Mouse (Mus musculus) heart, adult 2 months (tissue): ENCODE results near the gene Rpl23. TPM values are rescaled to one million over a fixed set of nuclear protein-coding genes. Genes with fewer than 3 reads are reported as not detected.
"Not testable (repeated sequence)": the region's sequence is repeated elsewhere in the genome, so short reads cannot be mapped to it uniquely, and the experiment has no call there.

Experiments used
- DNase-seq, 2 experiments: peaks; one replicate each; pipeline ENCODE4 v3.0.0; 2021
- H3K27ac ChIP-seq: fragments of 200-600 bp; 2 replicates; pipeline ENCODE4 v1.8.1; 2022
- H3K27me3 ChIP-seq: fragments of 200-500 bp; 2 replicates; pipeline ENCODE4 v1.6.1; 2012; ENCODE audit warnings: mild to moderate bottlenecking, low read length, inconsistent platforms, mixed read lengths; ENCODE audit not compliant: control insufficient read depth, insufficient read depth
- H3K36me3 ChIP-seq: fragments of 200-500 bp; 2 replicates; pipeline ENCODE4 v1.6.1; 2012; ENCODE audit warnings: low read length, inconsistent platforms; ENCODE audit not compliant: control insufficient read depth, insufficient read depth
- H3K4me1 ChIP-seq: fragments of 200-500 bp; 2 replicates; pipeline ENCODE4 v1.6.1; 2011; ENCODE audit warnings: low read length; ENCODE audit not compliant: control insufficient read depth, insufficient read depth
- H3K4me3 ChIP-seq: fragments of 200-600 bp; 2 replicates; pipeline ENCODE4 v1.8.1; 2022
- H3K79me2 ChIP-seq: fragments of 200-500 bp; replicated peaks from 2 replicates; pipeline ENCODE4 v1.6.1; 2012; ENCODE audit warnings: mild to moderate bottlenecking, inconsistent platforms, low read length, moderate library complexity, mixed read lengths; ENCODE audit not compliant: control insufficient read depth, insufficient read depth
- H3K9ac ChIP-seq: fragments of 200-500 bp; 2 replicates; pipeline ENCODE4 v1.6.1; 2012; ENCODE audit warnings: low read depth, mild to moderate bottlenecking, control low read depth, inconsistent platforms, low read length, mixed read lengths
- CTCF ChIP-seq: fragments of 200-600 bp; IDR thresholded peaks from 2 replicates; pipeline ENCODE4 v1.8.1; 2022; ENCODE audit warnings: antibody characterized with exemption, mild to moderate bottlenecking, moderate library complexity
- EP300 ChIP-seq: fragments of 200-500 bp; IDR thresholded peaks from 2 replicates; pipeline ENCODE4 v1.6.1; 2011; ENCODE audit warnings: low read depth, low read length, control low read depth; ENCODE audit not compliant: insufficient read depth
- POLR2A ChIP-seq: fragments of 200-500 bp; IDR thresholded peaks from 2 replicates; pipeline ENCODE4 v1.6.1; 2011; ENCODE audit warnings: mild to moderate bottlenecking, low read depth, low read length, control low read depth; ENCODE audit not compliant: insufficient read depth
- WGBS: fragments of 180-500 bp; shearing (Covaris S2); methylation state at CpG from one replicate; pipeline ENCODE4 v1.1.7; 2018; 5-methylcytosine and 5-hydroxymethylcytosine counted together
- intact Hi-C: fragments of 180-260 bp; cut with DNase I; formaldehyde crosslinking; loops from one replicate; pipeline ENCODE4 v1.15.1; 2025
- microRNA-seq, 2 experiments: library from miRNA; unstranded; fragments of <30 nt; microRNA quantifications; one replicate each; pipeline ENCODE4 v1.2.0; 2021
- polyA plus RNA-seq: library from polyadenylated mRNA; depleted of rRNA; stranded (reverse); fragments of >200 nt; gene quantifications from 2 replicates; pipeline ENCODE4 v1.2.3, GENCODE M21; 2012; rRNA removed
- total RNA-seq, 2 experiments: library from RNA; stranded (reverse); gene quantifications; 2 replicates each; pipeline ENCODE4 v1.2.3; 2021

Rpl23 gene
- total and polyA plus RNA-seq, 3 experiments: 103 to 574 (median 509) TPM

DNA sequence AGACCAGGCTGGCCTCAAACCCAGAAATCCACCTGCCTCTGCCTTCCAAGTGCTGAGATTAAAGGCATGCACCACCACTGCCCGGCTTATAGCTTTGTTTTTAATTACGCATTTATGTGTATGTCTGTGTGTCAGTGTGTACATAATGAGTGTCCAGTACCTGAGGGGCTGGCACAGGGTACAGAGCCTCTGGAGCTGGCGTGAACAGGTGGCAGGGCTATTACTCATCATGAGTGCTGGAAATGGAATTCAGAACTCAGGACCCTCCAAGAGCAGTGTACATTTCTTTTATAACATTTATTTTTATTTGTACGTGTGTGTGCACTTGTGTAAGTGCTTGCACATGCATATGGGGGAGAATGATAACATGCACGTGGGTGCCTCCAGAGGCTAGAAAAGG is 45.6 kb downstream of the Rpl23 start:
- no peak for DNase-seq
- TF ChIP-seq CTCF: no peak
- no peak for TF ChIP-seq POLR2A
- TF ChIP-seq EP300: no peak
- no peak overlapping the region for H3K27ac ChIP-seq
- peaks cover 3% of the 10 kb centered on the region for H3K4me1 ChIP-seq
- no peak overlapping the region for H3K4me3 ChIP-seq
- intact Hi-C loops: no loop called here
- H3K79me2 ChIP-seq: no peaks in the 10 kb centered on the region
- no peaks in the 10 kb centered on the region for H3K27me3 ChIP-seq
- H3K9ac ChIP-seq: no peak overlapping the region
- H3K36me3 ChIP-seq: no peaks in the 10 kb centered on the region
- WGBS: 81% methylated on average over 5 of the region's 5 CpGs

DNA sequence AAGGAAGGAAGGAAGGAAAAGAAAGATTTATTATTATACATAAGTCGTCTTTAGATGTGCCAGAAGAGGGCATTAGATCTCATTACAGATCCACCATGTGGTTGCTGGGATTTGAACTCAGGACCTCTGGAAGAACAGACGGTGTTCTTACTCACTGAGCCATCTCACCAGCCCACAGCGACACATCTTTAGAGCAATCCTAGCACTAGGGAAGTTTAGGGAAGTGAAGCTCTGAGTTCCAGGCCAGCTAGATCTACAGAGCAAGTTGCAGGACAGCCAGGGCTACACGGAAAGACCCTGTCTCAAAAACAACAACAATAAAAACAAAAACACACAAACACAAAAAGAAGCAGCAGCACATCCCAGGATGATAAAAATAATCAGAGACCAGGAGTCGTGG is 47.4 kb downstream of the Rpl23 start:
- H3K36me3 ChIP-seq, H3K4me1 ChIP-seq, intact Hi-C loops, H3K27me3 ChIP-seq, H3K27ac ChIP-seq, H3K9ac ChIP-seq, DNase-seq, H3K79me2 ChIP-seq, H3K4me3 ChIP-seq: not testable (repeated sequence)
- WGBS: 79% methylated on average over 5 of the region's 5 CpGs

DNA sequence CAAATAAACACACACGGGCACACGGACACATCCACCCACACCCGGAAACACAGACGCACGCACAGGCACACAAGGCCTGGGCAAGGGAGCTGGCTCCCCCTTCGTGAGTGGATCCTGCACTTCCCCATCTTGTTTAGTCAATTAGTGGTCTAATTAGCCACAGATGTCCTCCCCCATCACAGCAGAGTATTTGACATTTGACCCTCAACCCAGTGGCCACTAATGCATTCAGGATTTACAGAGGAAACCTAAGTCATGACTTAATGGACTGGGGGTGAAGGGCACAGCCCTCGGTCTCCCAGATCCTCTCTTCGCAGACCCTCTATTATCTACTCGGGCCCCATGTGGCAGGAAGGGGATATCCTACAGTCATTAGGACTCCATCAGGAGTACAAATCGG is 48.5 kb downstream of the Rpl23 start:
- Histone ChIP-seq H3K79me2 (no peaks in the 10 kb centered on the region), H3K27ac (no peak overlapping the region), H3K27me3 (no peaks in the 10 kb centered on the region), H3K4me3 (no peak overlapping the region), H3K4me1 (no peaks in the 10 kb centered on the region; the same call in 1 of the 2 replicates), H3K9ac (no peak overlapping the region), H3K36me3 (no peaks in the 10 kb centered on the region)
- intact Hi-C loops: no loop called here
- 52% methylated on average over 10 of the region's 10 CpGs for WGBS
- TF ChIP-seq CTCF (no peak), POLR2A (no peak)
- no peak for DNase-seq

DNA sequence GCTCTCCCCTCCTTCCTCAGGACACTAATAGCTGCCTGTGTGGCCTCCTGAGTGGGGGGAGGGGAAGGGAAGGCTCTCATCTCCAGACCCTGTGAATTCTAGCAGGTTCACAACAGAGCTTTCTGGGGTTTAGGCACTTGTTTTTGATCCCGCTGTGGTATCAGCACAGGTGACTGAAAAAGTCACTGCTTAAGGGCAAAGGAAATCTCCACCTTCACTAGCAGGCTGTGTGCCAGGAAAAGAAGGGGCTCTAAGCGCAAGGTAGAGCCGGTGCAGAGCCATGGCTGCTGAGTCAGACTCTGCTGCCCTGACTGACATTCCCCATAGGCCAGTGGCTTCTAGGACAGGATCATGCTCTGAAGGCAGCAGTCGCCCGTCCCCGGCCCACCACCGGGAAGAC is 53.5 kb downstream of the Rpl23 start:
- TF ChIP-seq POLR2A (no peak), EP300 (no peak), CTCF (no peak)
- Histone ChIP-seq H3K9ac (no peak overlapping the region), H3K4me3 (no peak overlapping the region), H3K27me3 (no peaks in the 10 kb centered on the region), H3K79me2 (no peaks in the 10 kb centered on the region), H3K4me1 (no peaks in the 10 kb centered on the region), H3K36me3 (no peaks in the 10 kb centered on the region), H3K27ac (no peak overlapping the region)
- 79% methylated on average over 7 of the region's 7 CpGs for WGBS
- intact Hi-C loops: no loop called here
- no peak for DNase-seq

DNA sequence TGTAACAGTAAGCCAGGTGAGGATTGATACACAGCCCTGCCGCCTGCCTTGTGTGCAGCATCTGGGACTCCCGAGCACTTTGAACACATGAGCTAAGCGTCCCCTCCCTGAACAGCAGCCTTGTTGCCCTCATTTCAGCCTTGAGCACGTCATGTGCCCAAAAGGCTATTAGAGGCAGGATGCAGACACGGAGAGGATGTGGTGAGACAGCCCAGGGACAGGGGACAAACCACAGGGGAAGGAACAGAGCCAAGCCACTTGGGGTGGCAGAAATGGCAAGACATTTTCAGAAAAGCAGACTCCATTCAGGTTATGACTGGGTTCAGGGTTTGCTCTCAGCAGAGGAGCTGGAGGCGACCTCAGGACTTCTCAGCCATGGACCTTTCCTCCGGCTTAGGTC is 53.9 kb downstream of the Rpl23 start:
- no peaks in the 10 kb centered on the region for H3K27me3 ChIP-seq
- no peak for DNase-seq
- H3K79me2 ChIP-seq: no peaks in the 10 kb centered on the region
- no peak overlapping the region for H3K27ac ChIP-seq
- intact Hi-C loops: no loop called here
- no peaks in the 10 kb centered on the region for H3K36me3 ChIP-seq
- no peaks in the 10 kb centered on the region for H3K4me1 ChIP-seq
- TF ChIP-seq EP300: no peak
- no peak for TF ChIP-seq POLR2A
- TF ChIP-seq CTCF: no peak
- no peak overlapping the region for H3K4me3 ChIP-seq
- no peak overlapping the region for H3K9ac ChIP-seq
- 80% methylated on average over 7 of the region's 7 CpGs for WGBS

Small RNAs within 50 kb of the gene (microRNA-seq; reads per million reads assigned to microRNA genes)
- 0 to 0.39 reads per million in 2 experiments for gene Mir8102

Other genes starting within 250 kb of the Rpl23 start
- under 1 TPM; 0.13 to 0.36 TPM for gene Srcin1, start 206.3 kb downstream of the Rpl23 start, total RNA-seq
- 0.26 and 0.31 TPM in 2 replicates for gene Srcin1, start 206.3 kb downstream of the Rpl23 start, polyA plus RNA-seq
- 1 to 10 TPM; 1.4 to 2.6 TPM for gene Epop, start 152.7 kb downstream of the Rpl23 start, total RNA-seq
- 0.44 and 0.61 TPM in 2 replicates for gene Epop, start 152.7 kb downstream of the Rpl23 start, polyA plus RNA-seq
- 10 to 100 TPM; 67.1 to 72.5 TPM for gene Mllt6, start 119.0 kb downstream of the Rpl23 start, total RNA-seq
- 37.9 and 46.2 TPM in 2 replicates for gene Mllt6, start 119.0 kb downstream of the Rpl23 start, polyA plus RNA-seq
- gene Cisd3, start 96.6 kb downstream of the Rpl23 start, total RNA-seq: 100 to 1,000 TPM; 130 to 137 TPM
- gene Cisd3, start 96.6 kb downstream of the Rpl23 start, polyA plus RNA-seq: 82.7 and 106 TPM in 2 replicates
- 1 to 10 TPM; 4.1 to 5.6 TPM for gene Pcgf2, start 81.9 kb downstream of the Rpl23 start, total RNA-seq
- gene Pcgf2, start 81.9 kb downstream of the Rpl23 start, polyA plus RNA-seq: 9.5 and 17.8 TPM in 2 replicates
- gene Psmb3, start 79.0 kb downstream of the Rpl23 start, total RNA-seq: 100 to 1,000 TPM; 135 to 139 TPM
- gene Psmb3, start 79.0 kb downstream of the Rpl23 start, polyA plus RNA-seq: 273 and 314 TPM in 2 replicates
- gene Pip4k2b, start 37.7 kb downstream of the Rpl23 start, total RNA-seq: 10 to 100 TPM; 20.8 to 21.4 TPM
- gene Pip4k2b, start 37.7 kb downstream of the Rpl23 start, polyA plus RNA-seq: 13.8 and 18.1 TPM in 2 replicates
- 1 to 10 TPM; 7.6 to 7.9 TPM for gene Cwc25, start 15.9 kb downstream of the Rpl23 start, total RNA-seq
- gene Cwc25, start 15.9 kb downstream of the Rpl23 start, polyA plus RNA-seq: 6.0 and 8.7 TPM in 2 replicates
- not detected for gene 1700001P01Rik, start 6.5 kb downstream of the Rpl23 start, total RNA-seq
- 0.20 TPM in 1 of 2 replicates, not detected in the other for gene 1700001P01Rik, start 6.5 kb downstream of the Rpl23 start, polyA plus RNA-seq
- 10 to 100 TPM; 28.2 to 31.6 TPM for gene Lasp1, start 16.6 kb upstream of the Rpl23 start, total RNA-seq
- gene Lasp1, start 16.6 kb upstream of the Rpl23 start, polyA plus RNA-seq: 31.1 and 38.5 TPM in 2 replicates
- 1 to 10 TPM in 1 of 2 experiments, under 1 TPM in 1; 0.64 to 1.6 TPM for gene B230217C12Rik, start 58.3 kb upstream of the Rpl23 start, total RNA-seq
- gene B230217C12Rik, start 58.3 kb upstream of the Rpl23 start, polyA plus RNA-seq: 2.3 and 2.7 TPM in 2 replicates
- gene Fbxo47, start 101.7 kb upstream of the Rpl23 start, total RNA-seq: under 1 TPM; 0.29 to 0.45 TPM
- gene Fbxo47, start 101.7 kb upstream of the Rpl23 start, polyA plus RNA-seq: 0.29 and 0.43 TPM in 2 replicates
- gene Plxdc1, start 204.0 kb upstream of the Rpl23 start, total RNA-seq: 1 to 10 TPM; 4.5 to 5.5 TPM
- 6.6 and 8.5 TPM in 2 replicates for gene Plxdc1, start 204.0 kb upstream of the Rpl23 start, polyA plus RNA-seq
- gene Arl5c, start 213.7 kb upstream of the Rpl23 start, total RNA-seq: under 1 TPM; 0.66 to 0.70 TPM
- gene Arl5c, start 213.7 kb upstream of the Rpl23 start, polyA plus RNA-seq: 2.4 and 2.8 TPM in 2 replicates
- gene Cacnb1, start 240.6 kb upstream of the Rpl23 start, total RNA-seq: 1 to 10 TPM; 5.9 to 6.1 TPM
- 10.0 and 10.5 TPM in 2 replicates for gene Cacnb1, start 240.6 kb upstream of the Rpl23 start, polyA plus RNA-seq
- 100 to 1,000 TPM; 505 to 604 TPM for gene Rpl19, start 244.3 kb upstream of the Rpl23 start, total RNA-seq
- 348 and 422 TPM in 2 replicates for gene Rpl19, start 244.3 kb upstream of the Rpl23 start, polyA plus RNA-seq